Mouse (Mus musculus): Measurements from ENCODE around the gene Rasgef1c. TPM values are rescaled to one million over a fixed set of nuclear protein-coding genes. Genes with fewer than 3 reads are reported as not detected.

Gene Rasgef1c
- total and polyA plus RNA-seq, 3 experiments, result 0.12 to 0.15 TPM; not detected in 1

- Histone ChIP-seq H3K9ac (ENCODE audit: control insufficient read depth, low read depth, low read length, poor library complexity, severe bottlenecking) (no peak overlapping the region), H3K27ac (ENCODE audit: control insufficient read depth, low read depth, low read length) (no peak overlapping the region), H3K4me1 (ENCODE audit: control insufficient read depth in 1 of 2, insufficient read depth in 2 of 2, low read length in 2 of 2) (peaks cover 2 to 12% of the 10 kb centered on the region in 2 experiments; a peak in 2 of 4 replicates), H3K9me3 (replicated peaks; ENCODE audit: insufficient read depth, low read length) (no peaks in the 10 kb centered on the region), H3K36me3 (ENCODE audit: control insufficient read depth in 1 of 2, insufficient read depth in 2 of 2, low read length in 2 of 2) (peaks cover 0 to 8% of the 10 kb centered on the region in 2 experiments; a peak in 2 of 4 replicates), H3K27me3 (ENCODE audit: control insufficient read depth in 1 of 2, insufficient read depth in 2 of 2, low read length in 2 of 2) (no peaks in the 10 kb centered on the region), H3K4me3 (ENCODE audit: control insufficient read depth in 1 of 2, insufficient read depth in 1 of 2, low read depth in 2 of 2, low read length in 2 of 2) (no peak overlapping the region), H3K79me2 (ENCODE audit: control insufficient read depth, insufficient read depth, low read length, poor library complexity) (no peaks in the 10 kb centered on the region)
- no peak for TF ChIP-seq GATA1 (IDR thresholded peaks at IDR 0.05; ENCODE audit: low read depth, low read length)
- no peak for TF ChIP-seq GABPA (IDR thresholded peaks at IDR 0.05; ENCODE audit: low read depth, low read length)
- TF ChIP-seq CHD2 (IDR thresholded peaks at IDR 0.05; ENCODE audit: low read length), result no peak
- TF ChIP-seq MYB (IDR thresholded peaks at IDR 0.05; ENCODE audit: low read depth, low read length), result no peak
- TF ChIP-seq MYC (IDR thresholded peaks at IDR 0.05; ENCODE audit: low read depth, low read length), result no peak
- no peak for TF ChIP-seq CTCF (IDR thresholded peaks at IDR 0.05 in 2 of 3, conservative IDR thresholded peaks at IDR 0.05 in 1 of 3; ENCODE audit: control insufficient read depth in 1 of 3, insufficient read depth in 1 of 3, low read depth in 2 of 3, low read length in 3 of 3, poor library complexity in 1 of 3, severe bottlenecking in 1 of 3)
- no peak for TF ChIP-seq MAFK (IDR thresholded peaks at IDR 0.05; ENCODE audit: borderline replicate concordance, low read depth, low read length)
- no peak for TF ChIP-seq MEF2A (IDR thresholded peaks at IDR 0.05; ENCODE audit: extremely low read depth, insufficient replicate concordance, low read depth, low read length, poor library complexity, severe bottlenecking)
- no peak for TF ChIP-seq SMC3 (IDR thresholded peaks at IDR 0.05; ENCODE audit: low read depth, low read length)
- no peak for TF ChIP-seq RAD21 (IDR thresholded peaks at IDR 0.05; ENCODE audit: low read depth, low read length)
- TF ChIP-seq RCOR1 (IDR thresholded peaks at IDR 0.05; ENCODE audit: low read depth, low read length), result no peak
- TF ChIP-seq ZMIZ1 (IDR thresholded peaks at IDR 0.05; ENCODE audit: low read depth, low read length), result no peak
- TF ChIP-seq CHD1 (IDR thresholded peaks at IDR 0.05; ENCODE audit: low read depth, low read length), result no peak
- TF ChIP-seq NRF1 (IDR thresholded peaks at IDR 0.05; ENCODE audit: insufficient read depth, low read depth, low read length, poor library complexity, severe bottlenecking), result no peak
- TF ChIP-seq NELFE (IDR thresholded peaks at IDR 0.05; ENCODE audit: low read depth, low read length), result no peak
- no peak for TF ChIP-seq POLR2AphosphoS2 (IDR thresholded peaks at IDR 0.05; ENCODE audit: low read length)
- DNase-seq (ENCODE audit: low read depth, low spot score), result no peak
Observed at GRCm38 (mm10) chr11:50017511-50017910, 115.9 kb downstream of the Rasgef1c start.

GRCm38 (mm10) chr11:50018848-50019247 lies 117.2 kb downstream of the Rasgef1c start:
- Histone ChIP-seq H3K4me1 (ENCODE audit: control insufficient read depth in 1 of 2, insufficient read depth in 2 of 2, low read length in 2 of 2) (peaks cover 4 to 16% of the 10 kb centered on the region in 2 experiments; a peak in 3 of 4 replicates), H3K36me3 (ENCODE audit: control insufficient read depth in 1 of 2, insufficient read depth in 2 of 2, low read length in 2 of 2) (peaks cover 0 to 12% of the 10 kb centered on the region in 2 experiments; a peak in 2 of 4 replicates), H3K4me3 (ENCODE audit: control insufficient read depth in 1 of 2, insufficient read depth in 1 of 2, low read depth in 2 of 2, low read length in 2 of 2) (no peak overlapping the region), H3K27ac (ENCODE audit: control insufficient read depth, low read depth, low read length) (peak overlapping the region; percentile 58), H3K79me2 (ENCODE audit: control insufficient read depth, insufficient read depth, low read length, poor library complexity) (no peaks in the 10 kb centered on the region), H3K27me3 (ENCODE audit: control insufficient read depth in 1 of 2, insufficient read depth in 2 of 2, low read length in 2 of 2) (no peaks in the 10 kb centered on the region), H3K9me3 (replicated peaks; ENCODE audit: insufficient read depth, low read length) (no peaks in the 10 kb centered on the region), H3K9ac (ENCODE audit: control insufficient read depth, low read depth, low read length, poor library complexity, severe bottlenecking) (no peak overlapping the region)
- TF ChIP-seq ETS1 (IDR thresholded peaks at IDR 0.05; ENCODE audit: low read depth, low read length) (peak; percentile 66), MYC (IDR thresholded peaks at IDR 0.05; ENCODE audit: low read depth, low read length) (peak; percentile 89; the same call in 1 of the 2 replicates), ELF1 (IDR thresholded peaks at IDR 0.05; ENCODE audit: low read depth, low read length) (peak; percentile 48; the same call in 1 of the 2 replicates), ZNF384 (IDR thresholded peaks at IDR 0.05; ENCODE audit: low read depth, low read length) (peak; percentile 89), MXI1 (IDR thresholded peaks at IDR 0.05; ENCODE audit: low read depth, low read length) (peak; percentile 80; the same call in 1 of the 2 replicates), TAL1 (IDR thresholded peaks at IDR 0.05; ENCODE audit: low read length) (peak; percentile 26; the same call in 1 of the 2 replicates), GABPA (IDR thresholded peaks at IDR 0.05; ENCODE audit: low read depth, low read length) (no peak), MAX (IDR thresholded peaks at IDR 0.05; ENCODE audit: low read length) (peak; percentile 73; the same call in 1 of the 2 replicates), SMC3 (IDR thresholded peaks at IDR 0.05; ENCODE audit: low read depth, low read length) (no peak; the same call in 1 of the 2 replicates), RCOR1 (IDR thresholded peaks at IDR 0.05; ENCODE audit: low read depth, low read length) (peak; percentile 34; the same call in 1 of the 2 replicates), CHD2 (IDR thresholded peaks at IDR 0.05; ENCODE audit: low read length) (no peak), UBTF (IDR thresholded peaks at IDR 0.05; ENCODE audit: borderline replicate concordance, insufficient read depth, low read depth, low read length) (no peak), ZC3H11A (IDR thresholded peaks at IDR 0.05; ENCODE audit: low read depth, low read length) (no peak), GATA1 (IDR thresholded peaks at IDR 0.05; ENCODE audit: low read depth, low read length) (peak; percentile 40; the same call in 1 of the 2 replicates), POLR2AphosphoS5 (IDR thresholded peaks at IDR 0.05; ENCODE audit: borderline replicate concordance, low read depth, low read length) (no peak), TCF12 (IDR thresholded peaks at IDR 0.05; ENCODE audit: low read depth, low read length) (peak; percentile 37; the same call in 1 of the 2 replicates), SIN3A (IDR thresholded peaks at IDR 0.05; ENCODE audit: low read length) (peak; percentile 65), EP300 (IDR thresholded peaks at IDR 0.05; ENCODE audit: low read depth in 1 of 2, low read length in 2 of 2) (peak; percentile 71 to 74; a peak in 3 of 4 replicates), NELFE (IDR thresholded peaks at IDR 0.05; ENCODE audit: low read depth, low read length) (no peak; the same call in 1 of the 2 replicates), CHD1 (IDR thresholded peaks at IDR 0.05; ENCODE audit: low read depth, low read length) (no peak), TBP (IDR thresholded peaks at IDR 0.05; ENCODE audit: low read depth, low read length) (0 out of 2 replicates have a peak, but pooled peaks have one; percentile 33)
- DNase-seq (ENCODE audit: low read depth, low spot score), result peak; percentile 84

All from MEL (cell line).